Mouse (Mus musculus): ENCODE measurements at regions not wholly inside any gene's neighbourhood (a gene's known extent, or its start where the extent isn't known, plus 50 kb on each side); places are given as distances from the start of the nearest gene placed in this dataset.
"Not testable (repeated sequence)": the region's sequence is repeated elsewhere in the genome, so short reads cannot be mapped to it uniquely, and the experiment has no call there.

DNA sequence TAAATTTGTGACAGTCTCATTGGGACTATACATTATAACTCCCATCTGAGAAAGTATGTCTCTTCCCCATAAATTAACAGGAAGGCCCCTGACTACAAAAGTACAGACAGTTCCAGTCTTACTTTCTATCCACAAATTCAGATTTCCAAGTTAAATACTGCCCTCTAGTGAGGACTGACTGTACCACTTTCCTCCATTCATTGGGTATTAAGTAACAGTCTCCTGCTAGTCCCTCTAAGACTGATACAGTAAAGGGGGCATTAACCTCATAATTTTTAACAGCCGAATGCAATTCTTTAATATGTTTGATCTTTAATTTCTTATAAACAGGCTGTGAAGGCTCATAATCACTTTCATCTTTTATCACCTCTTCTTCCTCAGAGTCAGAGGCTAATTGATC, 131.0 kb upstream of the Adcyap1 start:
- not testable (repeated sequence) for H3K9ac ChIP-seq (ENCODE audit: low read length); H3K27ac ChIP-seq (ENCODE audit: low read depth, low read length); DNase-seq (ENCODE audit: low spot score); ATAC-seq (ENCODE audit: insufficient read depth, low FRiP score, low TSS enrichment); H3K4me1 ChIP-seq (ENCODE audit: control insufficient read depth, insufficient read depth, low read length); H3K9me3 ChIP-seq (ENCODE audit: control insufficient read depth, low read length); H3K4me3 ChIP-seq (ENCODE audit: low read depth, low read length); H3K27me3 ChIP-seq (ENCODE audit: control insufficient read depth, insufficient read depth, low read length); H3K36me3 ChIP-seq (ENCODE audit: control insufficient read depth, insufficient read depth, low read length); H3K4me2 ChIP-seq (ENCODE audit: low read depth)
- WGBS: 59% methylated on average over 1 of the region's 1 CpGs

DNA sequence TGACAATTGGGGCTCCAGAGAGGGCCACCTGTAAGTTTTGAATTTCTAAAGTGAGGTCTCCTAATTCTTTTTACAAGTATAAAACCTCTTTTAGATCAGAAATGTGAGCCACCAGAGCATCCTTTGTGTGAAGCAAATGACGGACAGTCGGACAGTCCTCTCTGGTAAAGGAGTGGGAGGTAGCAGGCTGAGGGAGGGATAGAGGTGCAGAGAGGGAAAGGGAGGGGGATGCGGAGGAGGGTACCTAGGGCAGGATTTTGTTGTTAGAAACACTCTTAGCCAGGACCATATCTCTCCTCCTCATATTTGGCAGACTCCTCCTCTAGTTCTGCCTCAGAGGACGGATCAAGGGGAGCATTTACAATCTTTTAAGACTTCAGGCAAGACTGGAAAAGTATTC, 130.3 kb upstream of the Adcyap1 start:
- Histone ChIP-seq H3K27me3 (ENCODE audit: control insufficient read depth, insufficient read depth, low read length) (no peaks in the 10 kb centered on the region), H3K4me2 (ENCODE audit: low read depth) (no peak overlapping the region), H3K27ac (ENCODE audit: low read depth, low read length) (no peak overlapping the region), H3K4me1 (ENCODE audit: control insufficient read depth, insufficient read depth, low read length) (no peaks in the 10 kb centered on the region), H3K9me3 (ENCODE audit: control insufficient read depth, low read length) (no peaks in the 10 kb centered on the region), H3K9ac (ENCODE audit: low read length) (no peak overlapping the region), H3K36me3 (ENCODE audit: control insufficient read depth, insufficient read depth, low read length) (no peaks in the 10 kb centered on the region), H3K4me3 (ENCODE audit: low read depth, low read length) (no peak overlapping the region)
- 43% methylated on average over 4 of the region's 4 CpGs for WGBS
- ATAC-seq (ENCODE audit: insufficient read depth, low FRiP score, low TSS enrichment): peak; percentile 55; the same call in 1 of the 2 replicates
- no peak for DNase-seq (ENCODE audit: low spot score)

DNA sequence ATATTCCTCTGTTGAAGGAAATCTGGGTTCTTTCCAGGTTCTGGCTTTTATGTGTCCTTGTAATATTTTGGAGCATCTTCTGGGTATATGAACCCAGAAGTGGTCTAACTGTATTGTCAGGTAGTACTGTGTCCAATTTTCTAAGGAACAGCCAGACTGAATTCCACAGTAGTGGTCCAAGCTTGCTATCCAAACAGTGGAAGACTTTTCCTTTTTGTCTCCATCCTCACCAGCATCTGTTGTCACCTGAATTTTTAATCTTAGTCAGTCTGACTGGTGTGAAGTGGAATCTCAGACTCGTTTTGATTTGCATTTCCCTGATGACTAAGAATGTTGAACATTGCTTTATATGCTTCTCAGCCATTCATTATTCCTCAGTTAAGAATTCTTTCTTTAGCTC, 114.8 kb upstream of the Adcyap1 start:
- 63% methylated on average over 1 of the region's 1 CpGs for WGBS
- no peaks in the 10 kb centered on the region for H3K9me3 ChIP-seq (ENCODE audit: control insufficient read depth, low read length)
- H3K9ac ChIP-seq (ENCODE audit: low read length): no peak overlapping the region

DNA sequence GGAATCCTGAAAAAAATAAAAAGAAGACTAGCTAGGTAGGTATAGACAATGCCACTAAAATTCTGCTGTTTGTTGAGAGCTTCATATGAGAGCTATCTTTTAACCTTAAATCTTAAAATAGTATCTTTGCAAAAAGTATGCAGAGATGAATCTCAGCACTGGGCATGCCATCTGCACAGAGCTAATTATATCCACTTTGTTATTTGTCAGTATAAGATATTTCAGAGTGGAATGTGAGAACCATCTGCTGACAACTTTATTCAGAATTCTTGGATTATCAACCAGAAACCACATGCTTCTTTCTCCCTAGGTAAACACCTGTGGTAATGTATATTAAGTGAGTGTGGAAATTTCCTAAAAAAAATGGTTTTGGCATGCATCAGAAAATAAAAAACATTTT, 94.3 kb upstream of the Adcyap1 start:
- Histone ChIP-seq H3K4me1 (ENCODE audit: control insufficient read depth, insufficient read depth, low read length) (no peaks in the 10 kb centered on the region), H3K4me3 (ENCODE audit: low read depth, low read length) (no peak overlapping the region), H3K9ac (ENCODE audit: low read length) (no peak overlapping the region), H3K4me2 (ENCODE audit: low read depth) (no peak overlapping the region), H3K27ac (ENCODE audit: low read depth, low read length) (no peak overlapping the region), H3K36me3 (ENCODE audit: control insufficient read depth, insufficient read depth, low read length) (no peaks in the 10 kb centered on the region), H3K9me3 (ENCODE audit: control insufficient read depth, low read length) (no peaks in the 10 kb centered on the region), H3K27me3 (ENCODE audit: control insufficient read depth, insufficient read depth, low read length) (no peaks in the 10 kb centered on the region)
- ATAC-seq (ENCODE audit: insufficient read depth, low FRiP score, low TSS enrichment) (no peak), DNase-seq (ENCODE audit: low spot score) (no peak)

More for the DNA sequence above, 114.8 kb upstream of the Adcyap1 start:
- Histone ChIP-seq H3K27ac (ENCODE audit: low read depth, low read length) (no peak overlapping the region), H3K27me3 (ENCODE audit: control insufficient read depth, insufficient read depth, low read length) (no peaks in the 10 kb centered on the region), H3K4me3 (ENCODE audit: low read depth, low read length) (no peak overlapping the region), H3K36me3 (ENCODE audit: control insufficient read depth, insufficient read depth, low read length) (no peaks in the 10 kb centered on the region), H3K4me2 (ENCODE audit: low read depth) (no peak overlapping the region), H3K4me1 (ENCODE audit: control insufficient read depth, insufficient read depth, low read length) (no peaks in the 10 kb centered on the region)
- DNase-seq (ENCODE audit: low spot score) (no peak), ATAC-seq (ENCODE audit: insufficient read depth, low FRiP score, low TSS enrichment) (no peak)

DNA sequence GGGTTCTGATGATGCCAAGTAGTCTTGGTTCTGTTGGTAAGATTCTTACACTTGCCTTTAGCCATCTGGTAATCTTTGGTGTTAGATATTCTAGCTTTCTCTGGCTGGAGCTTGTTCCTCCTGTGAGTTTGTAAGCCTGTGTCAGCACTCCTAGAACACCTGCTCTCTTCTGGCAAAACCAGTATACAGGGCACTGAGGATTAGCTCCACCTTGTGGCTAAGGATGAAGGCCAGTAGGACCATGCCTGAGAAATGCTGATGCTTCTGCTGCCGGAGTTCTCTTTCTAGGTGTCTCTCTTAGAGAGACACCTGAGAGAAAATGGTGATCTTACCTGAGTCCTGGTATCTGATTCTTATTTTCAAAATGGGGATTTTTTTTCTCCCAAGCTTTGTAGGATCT, 58.8 kb upstream of the Adcyap1 start:
- Histone ChIP-seq H3K4me1 (ENCODE audit: control insufficient read depth, insufficient read depth, low read length) (no peaks in the 10 kb centered on the region), H3K27me3 (ENCODE audit: control insufficient read depth, insufficient read depth, low read length) (no peaks in the 10 kb centered on the region), H3K4me3 (ENCODE audit: low read depth, low read length) (no peak overlapping the region), H3K36me3 (ENCODE audit: control insufficient read depth, insufficient read depth, low read length) (no peaks in the 10 kb centered on the region), H3K4me2 (ENCODE audit: low read depth) (no peak overlapping the region), H3K9me3 (ENCODE audit: control insufficient read depth, low read length) (no peaks in the 10 kb centered on the region), H3K27ac (ENCODE audit: low read depth, low read length) (no peak overlapping the region), H3K9ac (ENCODE audit: low read length) (no peak overlapping the region)
- ATAC-seq (ENCODE audit: insufficient read depth, low FRiP score, low TSS enrichment) (no peak), DNase-seq (ENCODE audit: low spot score) (no peak)
- WGBS: 55% methylated on average over 1 of the region's 1 CpGs

DNA sequence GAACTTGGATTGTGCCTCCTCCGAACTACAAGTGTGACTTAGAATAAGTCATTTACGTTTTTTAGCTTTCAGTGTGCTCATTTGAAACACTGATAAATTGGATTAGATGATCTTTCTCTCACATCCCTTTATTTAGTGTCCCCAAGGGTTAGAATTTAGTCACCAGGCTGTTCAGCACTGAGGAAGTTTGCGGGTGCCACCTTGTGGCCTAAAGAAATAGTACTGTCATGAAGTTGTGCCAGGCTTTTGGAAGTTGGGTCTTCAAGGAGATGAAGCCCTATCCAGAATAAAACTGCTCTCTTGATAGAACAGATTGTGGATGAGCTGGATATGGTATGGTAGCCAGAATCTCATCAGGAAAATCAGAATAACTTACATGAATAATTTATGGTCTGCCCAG, 57.7 kb upstream of the Adcyap1 start:
- H3K27me3 ChIP-seq (ENCODE audit: control insufficient read depth, insufficient read depth, low read length): no peaks in the 10 kb centered on the region
- WGBS: 31% methylated on average over 3 of the region's 3 CpGs
- no peaks in the 10 kb centered on the region for H3K36me3 ChIP-seq (ENCODE audit: control insufficient read depth, insufficient read depth, low read length)
- no peaks in the 10 kb centered on the region for H3K9me3 ChIP-seq (ENCODE audit: control insufficient read depth, low read length)
- H3K4me1 ChIP-seq (ENCODE audit: control insufficient read depth, insufficient read depth, low read length): no peaks in the 10 kb centered on the region
- no peak overlapping the region for H3K4me3 ChIP-seq (ENCODE audit: low read depth, low read length)
- no peak overlapping the region for H3K27ac ChIP-seq (ENCODE audit: low read depth, low read length)
- ATAC-seq (ENCODE audit: insufficient read depth, low FRiP score, low TSS enrichment): 0 out of 2 replicates have a peak, but pooled peaks have one; percentile 65
- DNase-seq (ENCODE audit: low spot score): peak; percentile 37
- no peak overlapping the region for H3K9ac ChIP-seq (ENCODE audit: low read length)
- no peak overlapping the region for H3K4me2 ChIP-seq (ENCODE audit: low read depth)

All from neural tube, embryonic 11.5 days (tissue).